19 mouse cellular contexts compared by ENCODE assay signal in genomic region chr10:86286508-86286907, GRCm38 (mm10). TPM values are rescaled to one million over a fixed set of nuclear protein-coding genes. Genes with fewer than 3 reads are reported as not detected.
DNase-seq lines count a peak whose midpoint lies in the region; ATAC-seq lines count a peak whose summit lies in the region.
"Had no signal": no experiment of that assay in that cellular context is flagged by ENCODE, and none has a peak within 500 bp of the region (broad histone marks: within the 10 kb centered on the region; RNA-seq: fewer than 3 reads in every experiment).

No protein-coding gene starts in this region.

- no peak overlapping the region for H3K9ac ChIP-seq in kidney, embryonic 14.5 days (ENCODE audit: low read depth, low read length)
- H3K9ac ChIP-seq in forebrain, embryonic 11.5 days (ENCODE audit: low read length) = no peak overlapping the region
- H3K9ac ChIP-seq: hindbrain, embryonic 13.5 days; liver, embryonic 15.5 days; midbrain, embryonic 15.5 days had no signal

- ATAC-seq in kidney, embryonic 14.5 days (ENCODE audit: low FRiP score, low TSS enrichment) = no peak
- no peak for ATAC-seq in forebrain, embryonic 11.5 days (replicated peaks; ENCODE audit: low FRiP score)
- ATAC-seq: forebrain, embryonic 14.5 days; intestine, embryonic 16.5 days; midbrain, embryonic 15.5 days had no signal

- H3K27me3 ChIP-seq in kidney, embryonic 14.5 days (ENCODE audit: control insufficient read depth, insufficient read depth, low read length) = no peaks in the 10 kb centered on the region
- no peaks in the 10 kb centered on the region for H3K27me3 ChIP-seq in forebrain, embryonic 11.5 days (ENCODE audit: control insufficient read depth, insufficient read depth, low read length)
- H3K27me3 ChIP-seq: CH12.LX; hindbrain, embryonic 13.5 days; liver, embryonic 15.5 days; midbrain, embryonic 15.5 days had no signal

- no peak overlapping the region for H3K27ac ChIP-seq in kidney, embryonic 14.5 days (ENCODE audit: low read depth, low read length)
- no peak overlapping the region for H3K27ac ChIP-seq in forebrain, embryonic 11.5 days (ENCODE audit: low read depth, low read length)
- H3K27ac ChIP-seq: hindbrain, embryonic 13.5 days; left cerebral cortex, adult 2 months; liver, embryonic 15.5 days; midbrain, embryonic 15.5 days had no signal

- no peak overlapping the region for H3K4me2 ChIP-seq in kidney, embryonic 14.5 days (replicated peaks; ENCODE audit: low read depth, low read length)
- H3K4me2 ChIP-seq in forebrain, embryonic 11.5 days (ENCODE audit: low read depth, low read length, severe bottlenecking) = no peak overlapping the region
- H3K4me2 ChIP-seq: hindbrain, embryonic 13.5 days; liver, embryonic 15.5 days; midbrain, embryonic 15.5 days had no signal

- H3K9me3 ChIP-seq in kidney, embryonic 14.5 days (ENCODE audit: control insufficient read depth, low read length) = no peaks in the 10 kb centered on the region
- H3K9me3 ChIP-seq in forebrain, embryonic 11.5 days (ENCODE audit: control insufficient read depth, low read length) = no peaks in the 10 kb centered on the region
- H3K9me3 ChIP-seq: hindbrain, embryonic 13.5 days; liver, embryonic 15.5 days; midbrain, embryonic 15.5 days had no signal

- no peak overlapping the region for H3K4me3 ChIP-seq in kidney, embryonic 14.5 days (ENCODE audit: low read length)
- H3K4me3 ChIP-seq in forebrain, embryonic 11.5 days (ENCODE audit: low read depth, low read length) = no peak overlapping the region
- H3K4me3 ChIP-seq: hindbrain, embryonic 13.5 days; left cerebral cortex, adult 2 months; liver, embryonic 15.5 days; midbrain, embryonic 15.5 days had no signal

- H3K4me1 ChIP-seq in kidney, embryonic 14.5 days (ENCODE audit: control insufficient read depth, insufficient read depth, low read length) = no peaks in the 10 kb centered on the region
- H3K4me1 ChIP-seq in forebrain, embryonic 11.5 days (replicated peaks; ENCODE audit: control insufficient read depth, insufficient read depth, low read length) = no peaks in the 10 kb centered on the region
- H3K4me1 ChIP-seq: hindbrain, embryonic 13.5 days; liver, embryonic 15.5 days; midbrain, embryonic 15.5 days had no signal

- 90% methylated on average over 7 of the region's 7 CpGs for WGBS in kidney, embryonic 14.5 days
- WGBS in forebrain, embryonic 11.5 days = 95% methylated on average over 7 of the region's 7 CpGs

- DNase-seq in adrenal gland, adult (ENCODE audit: inconsistent age in 2 of 2, low spot score in 1 of 2) = peak; percentile 77 to 82
- no peak for DNase-seq in adrenal gland, postnatal 4 days (ENCODE audit: low spot score in 2 of 2)
- DNase-seq in kidney, adult 11 months = peak; percentile 76
- DNase-seq in lung, adult 18-20 months = peak; percentile 87 to 88
- no peak for DNase-seq in lung, postnatal 14 days
- DNase-seq in spleen, adult 18-20 months = no peak
- DNase-seq in forebrain, embryonic 11.5 days (ENCODE audit: low spot score) = no peak
- DNase-seq: cerebellum, adult 11 months; cerebellum, postnatal 25 days; gastrocnemius, postnatal 36 days; thymus, postnatal 36 days had no signal

- no peaks in the 10 kb centered on the region for H3K36me3 ChIP-seq in kidney, embryonic 14.5 days (ENCODE audit: control insufficient read depth, insufficient read depth, low read length)
- no peaks in the 10 kb centered on the region for H3K36me3 ChIP-seq in forebrain, embryonic 11.5 days (ENCODE audit: control insufficient read depth, insufficient read depth, low read length)
- H3K36me3 ChIP-seq: hindbrain, embryonic 13.5 days; liver, embryonic 15.5 days; midbrain, embryonic 15.5 days had no signal

RNA-seq across cellular contexts. Expression of gene Timp3, which starts 13.7 kb away (rescaled TPM):
- 100 to 1,000 TPM; 314 to 316 TPM for total RNA-seq in adrenal gland, postnatal 4 days (2021)
- 31.9 and 60.1 TPM in 2 replicates for polyA plus RNA-seq in kidney, embryonic 14.5 days (2014; fragmentation: Nextera tagmentation; extraction: Ambion mirVana)
- polyA plus RNA-seq in forebrain, embryonic 11.5 days (2014; fragmentation: Nextera tagmentation; extraction: Ambion mirVana) = 20.4 and 21.1 TPM in 2 replicates

Comparison
In these comparisons a context has a peak if more than half of its experiments do, and no peak if none do; other contexts are left out.
1. DNase-seq: peak in adrenal gland, adult (2 of 2), kidney, adult 11 months (single experiment) and lung, adult 18-20 months (2 of 2); none in adrenal gland, postnatal 4 days (0 of 2), lung, postnatal 14 days (single experiment), spleen, adult 18-20 months (0 of 2) and forebrain, embryonic 11.5 days (single experiment).